Mouse (Mus musculus): Measurements from ENCODE around the gene Ppia.
"Not testable (repeated sequence)": the region's sequence is repeated elsewhere in the genome, so short reads cannot be mapped to it uniquely, and the experiment has no call there.

Gene Ppia

GRCm38 (mm10) chr11:6414751-6415550 is at the start of gene Ppia:
Gene Ppia (plus strand): TSS chr11:6415443.
- DNase-seq (ENCODE audit: low spot score), result no peak

GRCm38 (mm10) chr11:6365885-6366284 is 49.4 kb upstream of the Ppia start:
- peak; percentile 87 for DNase-seq (ENCODE audit: low spot score)

- DNase-seq (ENCODE audit: low spot score), result no peak
Observed at GRCm38 (mm10) chr11:6366434-6366833, 48.8 kb upstream of the Ppia start.

- DNase-seq (ENCODE audit: low spot score), result no peak
Observed at GRCm38 (mm10) chr11:6367156-6367555, 48.1 kb upstream of the Ppia start.

- DNase-seq (ENCODE audit: low spot score), result not testable (repeated sequence)
Observed at GRCm38 (mm10) chr11:6367986-6368385, 47.3 kb upstream of the Ppia start.

- no peak for DNase-seq (ENCODE audit: low spot score)
Observed at GRCm38 (mm10) chr11:6371376-6372155, 43.7 kb upstream of the Ppia start.

- no peak for DNase-seq (ENCODE audit: low spot score)
Observed at GRCm38 (mm10) chr11:6372784-6373183, 42.5 kb upstream of the Ppia start.

- no peak for DNase-seq (ENCODE audit: low spot score)
Observed at GRCm38 (mm10) chr11:6380916-6381315, 34.3 kb upstream of the Ppia start.

- DNase-seq (ENCODE audit: low spot score), result no peak
Observed at GRCm38 (mm10) chr11:6388126-6388725, 27.0 kb upstream of the Ppia start.

GRCm38 (mm10) chr11:6388726-6389413 is 26.4 kb upstream of the Ppia start, which contains the start of gene Zmiz2:
Gene Zmiz2 (plus strand): TSS chr11:6389074.
- DNase-seq (ENCODE audit: low spot score), result peak; percentile 93

GRCm38 (mm10) chr11:6389483-6389921 is 25.7 kb upstream of the Ppia start:
- DNase-seq (ENCODE audit: low spot score), result no peak

GRCm38 (mm10) chr11:6390376-6391053 is 24.7 kb upstream of the Ppia start:
- DNase-seq (ENCODE audit: low spot score), result no peak

GRCm38 (mm10) chr11:6391516-6392276 is 23.5 kb upstream of the Ppia start:
- DNase-seq (ENCODE audit: low spot score), result peak; percentile 68

GRCm38 (mm10) chr11:6392857-6393256 is 22.4 kb upstream of the Ppia start:
- DNase-seq (ENCODE audit: low spot score), result no peak

- DNase-seq (ENCODE audit: low spot score), result no peak
Observed at GRCm38 (mm10) chr11:6393866-6394265, 21.4 kb upstream of the Ppia start.

- DNase-seq (ENCODE audit: low spot score), result no peak
Observed at GRCm38 (mm10) chr11:6395565-6395964, 19.7 kb upstream of the Ppia start.

- DNase-seq (ENCODE audit: low spot score), result no peak
Observed at GRCm38 (mm10) chr11:6398141-6398540, 17.1 kb upstream of the Ppia start.

- DNase-seq (ENCODE audit: low spot score), result peak; percentile 84
Observed at GRCm38 (mm10) chr11:6402515-6403510, 12.4 kb upstream of the Ppia start.

GRCm38 (mm10) chr11:6403830-6404405 is 11.3 kb upstream of the Ppia start:
- DNase-seq (ENCODE audit: low spot score), result no peak

All from T-cell, adult 2 months (primary cell).